Mouse (Mus musculus) T-helper 17 cell (primary cell): ENCODE results near the gene Mgat4a.

ENCODE experiments used
- in situ Hi-C, 2 experiments: fragments of 300-600 bp; cut with MboI, MseI; formaldehyde crosslinking; loops; 1 replicate in 1 of 2; 2 replicates in 1 of 2; pipeline ENCODE4 v1.15.1; 2025; ENCODE audit warnings: high pct_unique_total_duplicates in 2 of 2

The Mgat4a gene

DNA sequence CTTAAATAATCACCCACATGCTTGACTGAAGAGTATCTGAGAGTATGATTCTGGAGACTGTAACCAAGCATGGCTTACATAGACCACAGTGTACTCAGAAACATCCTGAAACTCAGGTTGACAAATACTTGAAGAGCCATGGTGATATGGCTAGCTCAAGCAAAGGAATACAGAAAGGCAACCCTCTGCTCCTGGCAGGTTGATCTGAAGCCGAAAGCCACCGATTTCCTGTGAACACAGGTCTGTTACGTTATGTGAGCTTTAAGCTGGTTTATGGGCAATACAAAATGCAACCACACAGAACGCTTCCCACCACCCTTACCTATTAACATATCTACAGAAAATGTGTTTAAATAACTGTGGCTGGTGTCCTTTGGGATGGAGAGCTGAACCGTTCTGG lies 71.8 kb downstream of the Mgat4a start:
- in situ Hi-C loops, result no loop called here

GRCm38 (mm10) chr1:37467806-37468205 lies 73.0 kb downstream of the Mgat4a start:
- in situ Hi-C loops, result no loop called here

DNA sequence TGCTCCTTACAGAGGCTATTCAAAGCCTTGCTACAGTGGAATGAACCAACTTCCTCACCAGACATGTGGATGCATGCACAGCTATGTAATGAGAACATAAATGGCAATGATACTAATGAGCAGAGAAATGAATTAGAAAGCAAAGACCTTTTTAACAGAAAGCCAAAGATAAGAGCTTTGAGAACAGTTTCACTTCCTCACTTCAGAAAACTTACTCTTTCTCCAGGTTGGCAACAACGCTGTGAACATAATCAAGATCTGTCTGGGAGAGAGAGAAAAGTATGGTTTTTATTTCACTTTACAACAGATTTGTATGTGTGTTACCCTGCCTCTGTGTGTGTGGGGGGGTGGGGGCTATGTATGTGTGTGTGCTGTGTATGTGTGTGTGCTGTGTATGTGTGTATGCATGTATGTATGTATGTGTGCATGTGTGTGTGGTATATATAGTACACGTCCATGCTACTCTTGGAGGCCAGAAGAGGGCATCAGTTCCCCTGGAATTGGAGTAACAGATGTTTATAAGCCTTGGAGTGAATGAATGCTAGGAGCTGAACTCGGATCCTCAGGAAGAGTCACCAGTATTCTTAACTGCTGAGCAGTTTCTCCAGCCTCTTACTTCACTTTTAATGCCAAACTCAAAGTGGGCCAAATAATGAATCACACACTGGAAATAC lies 74.4 kb downstream of the Mgat4a start:
- in situ Hi-C loops, result no loop called here

- in situ Hi-C loops, result no loop called here
Measured at GRCm38 (mm10) chr1:37464878-37465452, 75.9 kb downstream of the Mgat4a start.

GRCm38 (mm10) chr1:37457546-37457945 lies 83.3 kb downstream of the Mgat4a start:
- in situ Hi-C loops, result no loop called here

DNA sequence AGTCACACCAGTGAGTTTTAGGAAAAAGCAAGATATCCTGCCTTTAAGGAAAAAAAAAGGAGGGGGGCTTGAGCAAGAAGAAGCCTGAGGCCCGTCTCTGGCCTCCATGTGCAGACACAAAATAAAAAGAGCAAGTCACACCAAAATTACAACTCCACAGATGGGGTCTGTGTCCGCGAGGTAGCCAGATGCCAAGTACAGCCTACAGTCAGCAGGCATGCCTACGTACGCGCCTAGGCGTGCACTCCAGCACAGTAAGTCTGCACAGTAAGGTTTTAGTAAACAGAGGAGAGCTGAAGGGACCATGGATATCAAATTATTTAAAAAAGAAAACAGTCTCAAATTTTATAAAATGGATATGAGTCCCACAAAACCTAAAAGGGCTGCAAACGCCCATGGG lies 89.5 kb downstream of the Mgat4a start:
- in situ Hi-C loops, result no loop called here

DNA sequence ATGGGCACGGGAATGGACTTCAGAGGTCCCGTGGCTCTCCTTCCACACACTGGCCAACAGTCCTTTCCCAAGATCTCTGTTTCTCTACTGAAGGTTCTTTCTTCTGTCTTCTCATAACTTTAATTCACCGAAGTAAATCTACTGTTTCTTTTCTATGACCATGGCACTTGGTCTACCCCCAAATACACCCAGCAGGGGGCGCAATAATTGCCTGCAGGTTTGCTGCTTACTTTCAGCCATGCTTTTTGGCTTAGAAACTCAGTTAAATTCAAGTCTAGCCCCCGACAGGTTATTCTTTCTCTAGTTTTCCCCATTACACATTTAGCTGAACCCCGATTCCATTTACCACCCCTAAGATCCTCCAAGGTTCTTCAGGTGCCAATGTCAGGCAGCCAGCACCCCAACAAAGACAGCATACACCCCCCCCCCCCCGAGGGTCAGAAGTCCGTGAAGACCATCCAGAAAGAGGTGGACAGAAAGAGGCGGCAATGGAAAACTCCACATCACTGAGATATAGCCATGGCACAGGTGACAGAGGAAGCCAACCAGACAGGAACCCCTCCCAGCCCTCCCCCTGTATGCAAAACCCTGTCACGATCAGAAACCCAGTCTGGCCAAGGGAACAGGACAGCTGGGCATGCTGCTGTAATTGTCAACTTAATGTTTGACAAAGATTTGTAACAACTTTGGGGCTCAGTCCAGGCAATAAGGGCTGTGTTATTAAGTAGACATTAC lies 92.3 kb downstream of the Mgat4a start:
- in situ Hi-C loops, result loop anchor here (5.0 kb wide), 1 partner anchor 184 kb away; no protein-coding TSS in a partner anchor

DNA sequence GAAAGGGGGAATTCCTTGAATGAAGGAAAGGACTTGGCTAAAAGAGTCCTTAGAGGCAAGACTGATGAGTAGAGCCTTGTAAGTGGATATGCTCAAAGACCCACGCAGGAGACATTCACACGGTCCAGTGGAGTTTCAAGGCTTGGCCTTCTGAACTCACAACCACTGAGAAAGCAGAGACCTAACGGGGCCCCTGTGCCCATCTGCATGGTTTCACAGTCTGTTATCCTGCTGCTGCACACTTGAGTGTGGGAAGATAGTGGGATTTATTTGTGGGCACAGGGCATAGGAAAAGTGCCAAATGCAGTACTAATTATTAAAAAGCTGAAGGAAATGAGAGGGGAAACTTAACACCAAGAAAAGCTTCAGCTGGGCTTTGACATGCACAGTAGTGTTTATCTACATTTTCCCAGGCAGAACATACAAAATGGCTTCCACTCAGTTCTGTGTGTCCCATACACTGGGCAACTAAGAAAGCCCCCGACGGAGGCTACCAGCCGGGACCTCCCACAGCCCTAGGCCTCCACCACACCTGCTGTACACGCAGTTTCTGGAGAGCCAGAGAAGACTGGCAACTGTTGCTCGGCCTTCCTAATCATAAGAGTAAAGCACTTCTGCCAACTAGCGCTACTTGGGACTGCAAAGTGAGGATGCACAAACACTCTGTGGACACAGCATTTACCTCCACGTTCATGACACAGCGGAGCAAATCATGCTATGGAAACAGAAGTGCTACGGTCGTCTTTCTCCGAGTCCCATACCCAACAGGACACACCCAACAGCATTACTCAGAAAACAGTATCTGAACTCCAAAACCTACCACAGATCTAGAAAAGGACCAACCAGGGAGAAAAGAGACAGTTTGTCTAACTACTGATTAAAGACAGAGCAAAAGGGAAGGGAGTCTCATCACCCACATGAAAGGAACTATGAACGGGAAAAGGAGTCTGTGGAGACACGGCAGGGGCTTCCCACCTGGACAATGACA lies 97.7 kb downstream of the Mgat4a start:
- in situ Hi-C loops, result no loop called here

DNA sequence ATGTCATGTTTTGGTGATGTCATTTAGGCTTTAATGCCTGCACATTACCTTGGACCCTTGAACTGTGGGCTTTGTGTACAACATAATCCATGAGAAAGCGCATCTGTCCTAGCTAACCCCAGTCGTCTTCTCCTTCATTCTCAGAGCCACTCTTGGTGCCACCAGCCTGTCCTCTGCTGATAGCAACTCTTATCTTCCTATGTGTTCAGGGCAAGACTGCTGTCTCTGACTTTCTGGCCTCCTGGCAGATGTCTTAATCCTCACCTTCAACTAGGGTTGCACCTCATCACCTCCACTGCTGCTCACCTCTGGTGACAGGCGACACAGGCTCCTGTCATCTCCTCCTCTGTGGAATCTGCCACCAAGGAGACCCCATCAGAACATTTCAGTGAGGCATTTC lies 104.4 kb downstream of the Mgat4a start:
- in situ Hi-C loops, result no loop called here

DNA sequence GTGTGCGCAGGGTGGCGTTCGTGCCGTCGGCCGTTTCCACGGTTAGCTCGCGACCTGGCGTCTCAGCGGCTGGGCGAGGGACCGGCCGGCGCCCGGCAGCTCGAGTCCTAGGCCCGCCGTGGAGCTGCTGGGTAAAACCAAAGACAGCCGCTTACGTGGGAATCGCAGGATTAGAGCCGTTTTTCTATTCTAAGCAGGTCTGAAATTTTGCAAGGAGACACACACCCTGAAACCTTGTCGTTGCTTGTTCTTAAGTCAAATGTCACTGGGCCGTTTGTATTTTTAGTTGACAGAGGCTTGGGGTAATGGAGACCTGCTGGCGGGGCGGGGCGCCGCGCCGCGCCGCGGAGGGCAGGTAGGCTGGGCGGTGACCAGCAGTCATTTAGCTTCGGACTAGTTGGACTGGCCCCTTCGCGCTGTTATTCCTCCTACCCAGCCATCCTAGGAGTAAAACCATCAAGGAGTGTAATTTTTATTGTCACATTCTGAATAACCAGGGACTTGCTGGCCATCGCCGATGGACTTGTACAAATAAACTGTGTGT lies 110.4 kb downstream of the Mgat4a start:
- in situ Hi-C loops, result no loop called here

GRCm38 (mm10) chr1:37429366-37430296 lies 111.2 kb downstream of the Mgat4a start, which contains the start of the genes Coa5 and Unc50:
TSS of gene Coa5 (minus strand) at chr1:37430103.
TSS of gene Unc50 (plus strand) at chr1:37430139.
- in situ Hi-C loops, result no loop called here

DNA sequence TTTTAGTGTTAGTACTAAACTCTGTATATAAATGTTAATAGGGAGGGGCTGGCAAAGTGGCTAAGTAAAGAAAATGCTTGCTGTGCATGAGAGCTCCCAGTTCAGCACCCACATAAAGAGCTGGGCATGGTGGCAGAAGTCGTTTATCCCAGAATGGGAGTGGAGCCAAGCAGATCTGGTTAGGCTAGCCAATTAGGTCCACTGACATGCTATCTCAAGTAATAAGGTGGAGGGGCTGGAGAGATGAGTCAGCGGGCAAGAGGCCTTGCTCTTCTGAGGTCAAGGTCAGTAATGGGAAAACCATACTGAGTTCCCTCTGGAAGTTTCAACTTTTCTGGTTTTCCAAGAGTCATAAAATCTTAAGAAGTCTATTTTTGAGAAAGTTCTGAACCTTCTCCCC lies 111.9 kb downstream of the Mgat4a start:
- in situ Hi-C loops, result no loop called here

- in situ Hi-C loops, result no loop called here
Measured at GRCm38 (mm10) chr1:37427144-37427875, 113.5 kb downstream of the Mgat4a start.

GRCm38 (mm10) chr1:37419420-37419819 lies 121.4 kb downstream of the Mgat4a start:
- in situ Hi-C loops, result no loop called here

DNA sequence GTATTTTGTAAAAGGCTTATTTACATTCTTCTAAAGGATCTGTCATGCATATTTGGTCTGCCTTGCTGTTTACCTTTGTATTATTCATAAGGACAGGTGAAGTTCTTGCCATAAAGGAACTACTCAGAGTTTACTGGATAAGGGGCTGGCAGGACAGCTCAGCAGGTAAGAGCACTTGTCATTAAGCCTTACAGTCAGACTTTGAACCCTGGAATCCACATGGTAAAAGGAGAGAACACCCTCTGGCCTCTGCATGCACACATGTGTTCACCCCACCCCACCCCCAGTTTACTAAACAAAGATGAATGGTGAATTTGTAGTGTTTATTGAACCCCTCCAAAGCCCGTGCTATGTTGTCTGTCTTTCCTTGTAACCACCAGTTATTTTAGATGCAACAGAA lies 125.4 kb downstream of the Mgat4a start:
- in situ Hi-C loops, result no loop called here

DNA sequence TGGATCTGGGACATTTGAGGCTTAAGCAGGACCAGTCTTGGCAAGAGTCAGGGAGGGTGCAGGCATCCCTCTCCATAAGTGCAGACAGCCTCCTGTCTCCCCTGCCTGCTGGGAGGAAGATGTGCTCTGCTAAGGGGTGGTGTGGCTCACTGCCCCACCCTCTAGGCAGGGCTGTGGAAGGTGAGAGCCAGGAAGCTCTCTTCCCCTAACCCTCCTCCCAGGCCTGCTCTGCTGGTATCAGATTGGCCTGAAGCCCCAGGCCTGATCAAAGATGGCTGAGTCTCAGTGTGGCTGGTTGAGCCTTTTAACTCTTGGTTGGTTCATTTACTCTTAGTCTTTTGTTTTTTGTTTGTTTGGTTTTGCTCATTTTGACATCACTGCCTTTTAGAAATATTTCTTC lies 131.2 kb downstream of the Mgat4a start:
- in situ Hi-C loops, result no loop called here

GRCm38 (mm10) chr1:37408678-37409077 lies 132.1 kb downstream of the Mgat4a start:
- in situ Hi-C loops, result no loop called here

DNA sequence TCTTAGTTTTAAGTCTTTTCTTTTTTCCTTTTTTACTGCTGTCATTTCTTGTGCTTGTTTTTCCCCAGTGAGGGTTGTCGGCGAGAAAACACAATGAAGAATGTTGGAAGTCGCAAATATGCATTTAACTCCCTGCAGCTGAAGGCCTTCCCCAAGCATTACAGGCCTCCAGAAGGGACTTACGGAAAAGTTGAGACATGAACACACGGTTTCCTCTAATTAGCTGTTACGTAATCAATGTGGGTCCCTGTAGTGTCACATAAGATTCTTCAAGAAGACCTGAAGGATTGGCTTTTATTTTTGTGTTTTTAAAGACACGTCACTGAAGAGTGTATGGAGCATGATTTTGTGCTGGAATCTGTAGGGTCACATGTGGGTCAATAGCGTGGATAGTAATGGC lies 132.8 kb downstream of the Mgat4a start:
- in situ Hi-C loops, result no loop called here

DNA sequence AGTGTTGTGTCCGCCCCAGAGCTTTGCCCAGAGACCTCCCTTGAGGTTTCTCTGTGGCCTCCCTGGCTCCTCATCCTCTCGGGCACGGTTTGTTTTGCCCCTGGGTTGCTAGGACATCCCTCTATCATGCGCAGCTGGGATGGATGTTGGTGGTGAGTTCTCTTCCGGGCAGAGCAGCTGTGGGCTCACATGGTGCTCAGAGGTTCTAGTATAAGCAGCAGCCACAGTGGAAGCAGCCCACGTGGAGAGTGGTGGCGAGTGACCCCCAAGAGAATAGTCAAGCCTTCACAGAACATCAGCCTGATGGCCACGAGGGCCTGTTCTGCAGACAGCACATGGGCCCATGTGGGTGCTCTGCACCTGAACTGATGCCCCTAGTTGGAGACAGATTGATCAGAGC lies 133.6 kb downstream of the Mgat4a start:
- in situ Hi-C loops, result no loop called here
